Mouse (Mus musculus): Measurements from ENCODE around the gene Nenf.

Gene Nenf

GRCm38 (mm10) chr1:191323381-191323780, 5.4 kb upstream of the Nenf start:
- no peak for DNase-seq (ENCODE audit: extremely low spot score)

GRCm38 (mm10) chr1:191318686-191319085, 692 bp upstream of the Nenf start:
- DNase-seq (ENCODE audit: extremely low spot score): no peak

GRCm38 (mm10) chr1:191316818-191317217, 1.2 kb downstream of the Nenf start:
- DNase-seq (ENCODE audit: extremely low spot score): no peak

GRCm38 (mm10) chr1:191313926-191314325, 4.1 kb downstream of the Nenf start:
- no peak for DNase-seq (ENCODE audit: extremely low spot score)

GRCm38 (mm10) chr1:191313158-191313557, 4.8 kb downstream of the Nenf start:
- no peak for DNase-seq (ENCODE audit: extremely low spot score)

- DNase-seq (ENCODE audit: extremely low spot score): peak; percentile 82
Measured at GRCm38 (mm10) chr1:191312513-191312941, 5.5 kb downstream of the Nenf start.

- no peak for DNase-seq (ENCODE audit: extremely low spot score)
Measured at GRCm38 (mm10) chr1:191311296-191311898, 6.6 kb downstream of the Nenf start.

GRCm38 (mm10) chr1:191307766-191308455, 10.1 kb downstream of the Nenf start:
- no peak for DNase-seq (ENCODE audit: extremely low spot score)

GRCm38 (mm10) chr1:191306316-191306715, 11.7 kb downstream of the Nenf start:
- DNase-seq (ENCODE audit: extremely low spot score): no peak

GRCm38 (mm10) chr1:191305610-191306009, 12.4 kb downstream of the Nenf start:
- no peak for DNase-seq (ENCODE audit: extremely low spot score)

- no peak for DNase-seq (ENCODE audit: extremely low spot score)
Measured at GRCm38 (mm10) chr1:191304216-191304615, 13.8 kb downstream of the Nenf start.

- DNase-seq (ENCODE audit: extremely low spot score): no peak
Measured at GRCm38 (mm10) chr1:191303736-191304135, 14.3 kb downstream of the Nenf start.

GRCm38 (mm10) chr1:191301903-191302302, 16.1 kb downstream of the Nenf start:
- DNase-seq (ENCODE audit: extremely low spot score): no peak

- peak; percentile 31 for DNase-seq (ENCODE audit: extremely low spot score)
Measured at GRCm38 (mm10) chr1:191299215-191299942, 18.6 kb downstream of the Nenf start.

- no peak for DNase-seq (ENCODE audit: extremely low spot score)
Measured at GRCm38 (mm10) chr1:191298304-191298703, 19.7 kb downstream of the Nenf start.

- no peak for DNase-seq (ENCODE audit: extremely low spot score)
Measured at GRCm38 (mm10) chr1:191296445-191296844, 21.5 kb downstream of the Nenf start.

- DNase-seq (ENCODE audit: extremely low spot score): no peak
Measured at GRCm38 (mm10) chr1:191295784-191296183, 22.2 kb downstream of the Nenf start.

- DNase-seq (ENCODE audit: extremely low spot score): no peak
Measured at GRCm38 (mm10) chr1:191293996-191294795, 23.8 kb downstream of the Nenf start.

GRCm38 (mm10) chr1:191293051-191293450, 24.9 kb downstream of the Nenf start:
- no peak for DNase-seq (ENCODE audit: extremely low spot score)

GRCm38 (mm10) chr1:191292348-191292747, 25.6 kb downstream of the Nenf start:
- DNase-seq (ENCODE audit: extremely low spot score): no peak

- DNase-seq (ENCODE audit: extremely low spot score): peak; percentile 48
Measured at GRCm38 (mm10) chr1:191288762-191289161, 29.2 kb downstream of the Nenf start.

- no peak for DNase-seq (ENCODE audit: extremely low spot score)
Measured at GRCm38 (mm10) chr1:191284502-191284901, 33.5 kb downstream of the Nenf start.

Measured in embryo, embryonic 9.5 days (tissue).